Mouse (Mus musculus): ENCODE measurements around the gene Ciao2a.

Ciao2a gene

DNA sequence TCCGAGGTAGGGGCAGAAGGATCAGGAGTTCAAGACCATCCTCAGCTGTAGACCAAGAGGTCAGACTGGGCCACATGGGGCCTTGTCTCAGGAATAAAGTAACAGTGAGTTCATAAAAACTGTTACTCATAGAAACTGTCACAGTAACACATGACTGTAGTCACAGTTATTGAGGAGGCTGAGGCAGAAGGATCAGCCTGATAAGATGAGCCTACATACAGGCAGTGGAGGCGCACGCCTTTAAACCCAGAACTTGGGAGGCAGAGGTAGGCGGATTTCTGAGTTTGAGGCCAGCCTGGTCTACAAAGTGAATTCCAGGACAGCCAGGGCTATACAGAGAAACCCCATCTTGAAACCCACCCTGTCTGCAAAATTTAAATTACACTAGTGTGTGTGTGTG lies 6.3 kb upstream of the Ciao2a start:
- DNase-seq (ENCODE audit: low spot score in 2 of 2) = no peak

DNA sequence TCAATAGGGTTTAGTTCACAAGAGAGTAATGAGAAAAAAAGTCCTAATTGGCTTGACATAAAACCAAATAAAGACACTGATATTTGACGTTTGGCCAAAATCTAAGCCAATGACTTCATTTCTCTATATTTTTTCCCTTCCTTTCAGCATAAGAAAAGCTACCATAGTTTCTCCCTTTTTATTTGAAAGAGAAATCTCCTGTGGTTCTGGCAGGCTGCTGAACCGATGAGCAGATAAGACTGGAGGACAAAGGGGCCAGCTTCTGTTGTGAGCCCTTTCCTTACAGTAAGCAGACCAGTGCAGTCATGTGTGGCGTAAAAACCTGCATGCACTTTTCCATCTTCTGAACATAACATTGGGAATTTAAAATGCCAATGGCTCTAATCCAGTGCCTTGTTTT lies 5.5 kb upstream of the Ciao2a start:
- no peak for DNase-seq (ENCODE audit: low spot score in 2 of 2)

GRCm38 (mm10) chr9:66121421-66121820 lies 5.0 kb upstream of the Ciao2a start:
- DNase-seq (ENCODE audit: low spot score in 2 of 2) = no peak

GRCm38 (mm10) chr9:66123648-66124047 lies 2.8 kb upstream of the Ciao2a start:
- DNase-seq (ENCODE audit: low spot score in 2 of 2) = no peak

DNA sequence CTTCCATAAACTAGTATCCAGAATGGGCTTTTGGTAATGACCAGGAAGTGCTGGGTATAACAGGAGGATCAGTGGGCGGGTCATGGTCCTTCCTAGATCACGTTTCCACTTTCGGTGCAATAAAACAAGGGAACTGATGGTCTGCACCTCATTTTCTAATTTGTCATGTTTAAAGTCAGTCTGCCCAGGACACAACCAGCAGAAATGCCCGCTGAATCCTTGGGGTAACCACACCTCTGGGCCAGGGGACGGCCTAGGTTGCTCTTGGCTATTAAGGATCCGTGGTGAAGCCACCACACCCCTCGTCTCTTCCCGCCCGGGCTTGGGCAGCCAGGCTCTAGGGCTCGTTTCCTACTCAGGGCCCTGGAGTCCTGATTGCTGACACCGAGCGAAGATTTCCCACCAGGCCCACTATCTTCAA lies 2.3 kb upstream of the Ciao2a start:
- no peak for DNase-seq (ENCODE audit: low spot score in 2 of 2)

DNA sequence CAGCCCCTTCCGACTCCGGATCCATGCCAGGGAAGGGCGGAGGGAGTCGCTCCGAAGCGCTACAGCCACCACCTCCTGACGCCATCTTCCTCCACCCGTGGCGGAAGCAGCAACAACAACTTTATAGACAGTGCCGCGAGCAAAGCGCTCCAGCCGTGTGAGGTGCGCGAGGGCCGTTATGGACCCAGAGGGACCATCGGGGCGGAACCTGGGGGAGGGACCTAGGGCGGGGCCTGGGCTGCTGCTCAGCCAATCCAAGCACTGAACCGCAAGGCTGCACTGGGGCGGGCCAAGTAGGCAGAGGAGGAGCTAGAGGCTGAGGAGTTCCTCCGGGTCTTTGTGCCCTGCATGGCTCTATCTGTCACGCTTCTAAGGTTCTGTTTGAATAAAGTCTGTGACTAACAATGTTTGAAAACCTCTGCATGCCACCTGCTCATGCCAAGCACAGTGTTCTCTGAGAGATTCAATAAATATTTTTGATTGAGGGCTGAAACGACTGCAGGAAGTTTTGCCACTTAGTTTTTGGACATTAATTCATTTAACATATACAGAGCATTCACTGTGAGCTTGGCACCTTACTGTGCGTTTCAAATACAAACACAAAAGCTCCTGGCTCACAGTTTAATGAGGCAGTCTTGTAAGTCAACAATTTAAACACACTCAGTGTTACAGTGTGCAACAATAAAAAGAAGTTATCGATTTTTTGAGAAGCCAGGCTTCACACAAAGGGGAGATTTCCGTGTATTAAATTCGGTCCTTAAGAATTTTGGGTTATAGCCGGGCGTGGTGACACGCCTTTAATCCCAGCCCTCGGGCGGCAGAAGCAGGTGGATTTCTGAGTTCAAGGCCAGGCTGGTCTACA lies 1.5 kb upstream of the Ciao2a start:
- DNase-seq (ENCODE audit: low spot score in 2 of 2) = peak; percentile 92 to 96

DNA sequence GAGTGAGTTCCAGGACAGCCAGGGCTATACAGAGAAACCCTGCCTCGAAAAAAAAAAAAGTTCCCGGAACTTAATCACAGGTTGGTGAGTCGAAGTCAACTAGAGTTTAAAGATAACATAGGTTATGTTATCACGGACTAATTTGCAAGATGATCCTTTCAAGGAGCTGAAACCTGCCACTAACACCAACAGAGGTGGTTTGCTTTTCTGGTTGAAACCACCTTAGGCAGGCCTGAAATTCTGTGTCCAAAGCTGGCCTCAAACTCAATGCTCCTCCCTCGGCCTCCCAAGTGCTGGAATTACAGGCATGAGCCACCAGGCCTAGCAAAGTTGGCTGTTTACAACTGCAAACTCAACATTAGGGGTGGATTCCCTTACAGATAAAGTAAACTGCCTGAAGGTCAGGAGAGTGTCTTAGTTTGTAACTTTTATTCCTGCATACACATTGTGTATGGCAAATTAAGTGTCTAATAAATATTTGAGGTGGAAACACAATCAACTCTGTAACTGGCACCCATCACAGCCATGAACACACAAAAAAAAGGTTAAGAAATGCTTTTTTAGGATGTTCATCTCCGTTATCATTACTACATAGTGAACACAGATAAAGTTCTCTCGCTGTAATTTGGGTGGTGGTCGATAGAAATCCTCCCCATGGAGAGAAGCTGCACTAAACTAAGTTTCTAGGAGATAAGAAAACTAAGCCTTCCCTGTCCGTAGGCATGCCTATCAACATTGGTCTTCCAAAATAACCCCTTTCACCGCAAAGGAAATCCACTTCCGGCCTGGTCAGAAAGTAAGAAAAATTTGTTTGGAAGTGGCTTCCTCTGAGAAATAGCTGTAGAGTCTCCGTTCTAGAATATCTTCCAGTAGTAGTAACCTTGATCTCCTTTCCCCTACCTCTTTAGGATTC lies 612 bp upstream of the Ciao2a start:
- no peak for DNase-seq (ENCODE audit: low spot score in 2 of 2)

DNA sequence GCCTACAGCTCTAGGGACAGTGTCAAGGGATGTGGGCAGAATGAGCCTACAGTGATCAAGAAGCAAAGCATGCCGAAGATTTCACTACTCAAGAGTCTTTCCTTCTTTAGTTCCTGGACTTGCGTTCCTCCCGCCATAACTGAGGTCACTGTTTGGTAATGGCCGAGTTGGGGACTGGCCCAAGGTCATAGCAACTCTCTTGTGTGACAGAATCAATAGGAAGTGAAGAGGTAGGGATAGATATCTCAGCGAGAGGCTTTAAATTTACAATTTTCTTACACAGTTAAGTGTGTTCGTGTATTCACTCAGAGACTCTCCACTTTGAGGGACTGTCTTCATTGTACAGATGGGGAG lies 759 bp downstream of the Ciao2a start:
- DNase-seq (ENCODE audit: low spot score in 2 of 2) = no peak

DNA sequence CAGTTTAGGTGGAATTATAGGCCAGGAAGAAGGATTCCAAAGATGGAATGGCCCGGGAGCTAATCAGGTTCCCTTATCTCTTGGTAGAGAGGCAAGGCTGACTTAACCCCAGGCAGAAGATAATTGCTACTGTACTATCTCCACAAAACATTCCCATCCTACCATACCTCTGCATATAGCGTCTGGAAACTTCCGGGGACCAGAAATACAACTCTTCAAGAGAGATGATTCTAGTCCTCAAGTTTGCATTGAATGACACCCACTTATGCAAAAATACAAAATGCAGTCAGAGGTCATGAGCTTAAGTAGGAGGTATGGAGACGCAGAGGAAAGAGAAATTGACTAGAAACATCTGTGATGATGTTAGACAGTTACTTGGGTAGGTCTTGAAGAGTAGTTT lies 1.5 kb downstream of the Ciao2a start:
- DNase-seq (ENCODE audit: low spot score in 2 of 2) = no peak

- DNase-seq (ENCODE audit: low spot score in 2 of 2) = no peak
Measured at GRCm38 (mm10) chr9:66131466-66131865, 5.1 kb downstream of the Ciao2a start.

GRCm38 (mm10) chr9:66135967-66136366 lies 9.6 kb downstream of the Ciao2a start:
- DNase-seq (ENCODE audit: low spot score in 2 of 2) = no peak

DNA sequence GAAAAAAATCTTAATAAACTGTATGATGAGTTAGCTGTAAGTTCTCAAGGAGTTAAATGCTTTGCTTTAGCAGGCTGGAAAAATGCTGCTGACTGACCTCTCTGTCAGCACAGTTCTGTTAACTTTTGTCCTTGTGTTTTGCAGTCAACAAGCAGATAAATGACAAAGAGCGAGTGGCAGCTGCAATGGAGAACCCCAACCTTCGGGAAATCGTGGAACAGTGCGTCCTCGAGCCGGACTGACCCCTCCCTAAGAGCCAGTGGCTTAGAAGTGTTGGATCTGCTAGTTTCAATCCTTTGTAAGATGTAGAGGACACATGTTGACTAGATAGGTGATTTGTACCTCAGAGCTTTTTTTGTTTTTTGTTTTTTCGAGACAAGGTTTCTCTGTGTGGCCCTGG lies 11.8 kb downstream of the Ciao2a start:
- DNase-seq (ENCODE audit: low spot score in 2 of 2) = no peak

GRCm38 (mm10) chr9:66142265-66142664 lies 15.9 kb downstream of the Ciao2a start:
- no peak for DNase-seq (ENCODE audit: low spot score in 2 of 2)

- peak; percentile 68 to 85 for DNase-seq (ENCODE audit: low spot score in 2 of 2)
Measured at GRCm38 (mm10) chr9:66144248-66144647, 17.8 kb downstream of the Ciao2a start.

GRCm38 (mm10) chr9:66146141-66146540 lies 19.7 kb downstream of the Ciao2a start:
- DNase-seq (ENCODE audit: low spot score in 2 of 2) = no peak

DNA sequence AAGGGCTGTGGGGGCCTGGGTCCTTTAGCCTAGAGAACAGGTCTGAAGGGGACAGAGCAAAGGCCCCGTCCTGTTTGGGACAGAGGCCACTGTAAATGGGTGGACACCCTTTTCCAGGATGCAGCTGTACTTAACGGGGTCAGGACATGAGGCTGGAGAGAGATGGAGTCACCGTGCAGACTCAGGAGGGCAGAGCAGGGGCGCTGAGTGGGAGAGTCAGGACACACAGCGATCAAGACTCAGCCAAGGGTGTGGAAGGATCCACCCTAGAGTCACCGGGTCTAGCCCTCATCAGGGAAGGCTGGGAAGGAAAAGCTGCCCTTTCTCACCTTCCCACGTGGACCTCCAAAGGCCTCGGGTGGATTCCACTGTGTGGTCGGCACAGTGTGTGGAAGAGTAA lies 25.6 kb downstream of the Ciao2a start:
- DNase-seq (ENCODE audit: low spot score in 2 of 2) = no peak

DNA sequence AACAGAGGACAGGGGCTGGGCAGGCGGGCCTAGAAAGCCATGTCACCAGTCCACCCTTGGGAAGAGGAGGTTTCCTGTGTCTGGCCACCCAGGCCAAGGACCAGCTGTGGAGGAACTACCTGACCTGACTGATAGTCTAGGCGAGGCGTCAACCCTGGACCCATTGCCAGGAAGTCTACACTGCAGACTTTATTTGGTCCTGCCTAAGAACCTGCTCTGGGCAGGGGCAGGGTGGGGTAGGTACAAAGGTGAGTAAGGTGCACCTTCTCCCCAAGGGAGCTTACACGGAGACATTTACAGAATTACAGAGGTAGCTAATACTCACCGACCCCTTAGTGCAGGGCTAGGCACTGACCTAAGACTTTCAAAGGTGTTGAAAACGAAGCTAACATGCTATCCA lies 27.2 kb downstream of the Ciao2a start:
- DNase-seq (ENCODE audit: low spot score in 2 of 2) = no peak

GRCm38 (mm10) chr9:66154013-66154412 lies 27.6 kb downstream of the Ciao2a start:
- no peak for DNase-seq (ENCODE audit: low spot score in 2 of 2)

- no peak for DNase-seq (ENCODE audit: low spot score in 2 of 2)
Measured at GRCm38 (mm10) chr9:66155534-66155933, 29.1 kb downstream of the Ciao2a start.

DNA sequence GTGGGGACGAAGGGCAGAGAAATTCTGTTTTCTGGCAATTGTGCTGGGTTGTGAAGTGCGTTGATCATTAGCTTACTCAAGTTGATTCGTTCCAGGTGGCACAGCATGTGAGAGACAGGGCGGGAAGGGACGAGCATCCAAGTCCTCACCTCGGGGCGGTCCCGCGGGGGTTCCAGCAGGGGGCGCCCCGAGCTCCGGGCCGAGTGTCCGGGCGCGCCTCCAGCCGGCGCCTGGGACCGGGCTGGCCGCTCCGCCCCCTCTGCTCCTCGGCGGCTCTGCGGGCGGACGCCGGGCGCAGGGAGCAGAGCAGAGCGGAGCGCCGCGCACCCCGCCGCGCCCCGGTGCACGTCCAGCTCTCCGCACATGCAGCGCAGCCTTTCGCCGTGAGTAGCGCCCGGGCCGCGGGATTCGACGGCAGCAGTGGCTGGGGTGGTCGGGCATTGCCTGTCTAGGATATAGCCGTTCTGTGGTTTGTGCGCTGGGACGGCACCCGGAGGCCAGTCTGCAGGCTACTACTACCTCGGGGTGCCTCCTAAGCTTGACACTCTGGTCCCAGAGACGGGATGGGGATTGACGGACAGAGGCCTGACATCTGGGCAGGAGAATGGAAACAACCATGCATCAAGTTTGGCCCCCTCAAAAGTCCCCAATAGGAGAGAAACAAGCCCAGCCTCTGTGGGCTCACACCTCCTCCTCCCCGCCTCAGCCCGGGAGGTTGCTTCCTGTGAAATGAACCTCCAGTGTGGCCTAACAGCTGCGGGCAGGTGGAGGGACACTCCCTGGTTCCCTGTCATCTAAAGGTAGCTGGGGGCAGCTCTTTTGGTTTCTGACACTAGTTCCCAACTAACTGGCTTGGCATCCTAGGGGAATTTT lies 31.8 kb downstream of the Ciao2a start, which contains the start of gene Dapk2:
Dapk2 (plus strand) TSS at position 266 of the 873 bp plus-strand sequence.
- peak; percentile 38 to 42 for DNase-seq (ENCODE audit: low spot score in 2 of 2)

DNA sequence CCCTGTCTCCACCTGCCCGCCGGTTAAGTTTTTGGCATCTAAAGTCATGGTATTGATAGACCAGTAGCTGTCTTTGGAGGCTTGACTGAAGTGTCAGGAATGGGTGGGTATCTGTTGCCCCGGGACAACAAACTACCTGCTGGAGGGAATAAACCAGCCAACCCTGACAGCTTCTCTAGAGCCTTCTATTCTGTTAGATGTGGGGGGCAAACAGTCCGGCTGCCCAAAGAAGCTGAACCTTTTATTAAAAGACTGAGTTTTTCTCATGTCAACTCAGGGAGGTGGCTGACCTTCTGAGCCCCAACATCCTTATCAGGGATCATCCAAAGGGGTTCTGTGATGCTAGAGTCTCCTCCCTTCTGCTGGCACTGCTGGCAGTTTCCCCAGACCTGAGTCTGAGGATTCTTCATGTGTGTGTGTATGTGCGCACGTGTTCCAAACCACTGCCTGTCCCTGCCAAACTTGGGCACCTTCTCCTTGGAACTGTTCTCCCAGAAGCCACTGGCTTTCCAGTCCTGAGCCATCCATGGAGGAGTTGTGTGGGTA lies 32.5 kb downstream of the Ciao2a start:
- no peak for DNase-seq (ENCODE audit: low spot score in 2 of 2)

Measured in frontal cortex, postnatal 36 days (tissue).